Mouse (Mus musculus): ENCODE measurements at regions not wholly inside any gene's neighbourhood (a gene's known extent, or its start where the extent isn't known, plus 50 kb on each side); places are given as distances from the start of the nearest gene placed in this dataset.

DNA sequence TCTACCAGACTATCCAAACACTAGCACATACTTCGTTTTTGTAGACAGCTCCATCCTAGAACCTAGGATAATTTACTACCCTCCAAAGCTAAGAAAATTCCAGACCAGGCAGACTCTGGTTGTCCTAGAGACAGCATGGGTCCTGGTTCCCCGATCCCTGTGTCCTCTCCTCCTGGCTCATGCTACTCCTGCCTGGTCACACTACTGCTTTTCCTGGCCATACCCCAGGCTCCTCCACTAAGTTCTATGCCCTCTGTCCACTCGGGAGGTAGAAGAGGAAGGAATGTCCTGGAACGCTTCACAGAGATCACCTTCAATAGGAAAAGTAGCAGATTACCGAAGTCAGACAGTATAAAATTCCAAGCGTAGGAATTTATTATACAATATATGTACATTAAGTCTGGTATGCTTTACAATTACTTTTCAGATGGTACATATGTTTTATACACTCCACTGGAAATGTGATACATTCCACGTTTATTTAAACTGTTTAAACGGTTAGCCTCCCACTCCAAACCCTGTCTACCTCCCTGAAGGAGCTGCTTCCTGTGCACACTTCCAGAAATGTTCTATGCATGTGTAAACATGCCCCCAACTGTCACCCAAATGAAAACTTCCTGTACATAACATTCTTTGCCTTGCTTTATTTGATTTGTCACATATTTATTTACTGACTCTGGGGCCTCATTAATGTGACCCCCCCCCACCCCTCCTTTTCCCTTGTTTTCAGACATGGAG is 151.6 kb downstream of the Adamts15 start:
- ATAC-seq (ENCODE audit: insufficient number of reproducible peaks, insufficient read depth, low FRiP score, low TSS enrichment, low read depth), result no peak
- H3K9ac ChIP-seq (replicated peaks), result no peak overlapping the region
- H3K27me3 ChIP-seq, result no peaks in the 10 kb centered on the region
- 63% methylated on average over 8 of the region's 8 CpGs for WGBS
- H3K27ac ChIP-seq, result no peak overlapping the region
- H3K4me3 ChIP-seq (replicated peaks), result no peak overlapping the region
- H3K9me3 ChIP-seq, result peaks cover 10% of the 10 kb centered on the region; the same call in 1 of the 2 replicates
- peaks cover 32% of the 10 kb centered on the region for H3K4me1 ChIP-seq (replicated peaks)
- H3K36me3 ChIP-seq, result no peaks in the 10 kb centered on the region
- H3K4me2 ChIP-seq, result no peak overlapping the region

GRCm38 (mm10) chr9:30769435-30769729 is 152.9 kb downstream of the Adamts15 start:
- Histone ChIP-seq H3K4me2 (no peak overlapping the region), H3K27me3 (no peaks in the 10 kb centered on the region), H3K36me3 (no peaks in the 10 kb centered on the region), H3K9me3 (peaks cover 10% of the 10 kb centered on the region; the same call in 1 of the 2 replicates), H3K4me3 (replicated peaks) (no peak overlapping the region), H3K9ac (replicated peaks) (no peak overlapping the region), H3K27ac (peak overlapping the region; percentile 59; the same call in 1 of the 2 replicates), H3K4me1 (replicated peaks) (peaks cover 26% of the 10 kb centered on the region)
- WGBS, result 82% methylated on average over 4 of the region's 4 CpGs
- no peak for ATAC-seq (ENCODE audit: insufficient number of reproducible peaks, insufficient read depth, low FRiP score, low TSS enrichment, low read depth)

- Histone ChIP-seq H3K27me3 (no peaks in the 10 kb centered on the region), H3K4me3 (replicated peaks) (no peak overlapping the region), H3K36me3 (no peaks in the 10 kb centered on the region), H3K4me1 (replicated peaks) (peaks cover 26% of the 10 kb centered on the region), H3K9me3 (peaks cover 9% of the 10 kb centered on the region), H3K27ac (peak overlapping the region; percentile 59; the same call in 1 of the 2 replicates), H3K4me2 (no peak overlapping the region), H3K9ac (replicated peaks) (no peak overlapping the region)
- no peak; the same call in 1 of the 2 replicates for ATAC-seq (ENCODE audit: insufficient number of reproducible peaks, insufficient read depth, low FRiP score, low TSS enrichment, low read depth)
- WGBS, result 41% methylated on average over 7 of the region's 7 CpGs
Measured at GRCm38 (mm10) chr9:30768665-30769434, 153.4 kb downstream of the Adamts15 start.

DNA sequence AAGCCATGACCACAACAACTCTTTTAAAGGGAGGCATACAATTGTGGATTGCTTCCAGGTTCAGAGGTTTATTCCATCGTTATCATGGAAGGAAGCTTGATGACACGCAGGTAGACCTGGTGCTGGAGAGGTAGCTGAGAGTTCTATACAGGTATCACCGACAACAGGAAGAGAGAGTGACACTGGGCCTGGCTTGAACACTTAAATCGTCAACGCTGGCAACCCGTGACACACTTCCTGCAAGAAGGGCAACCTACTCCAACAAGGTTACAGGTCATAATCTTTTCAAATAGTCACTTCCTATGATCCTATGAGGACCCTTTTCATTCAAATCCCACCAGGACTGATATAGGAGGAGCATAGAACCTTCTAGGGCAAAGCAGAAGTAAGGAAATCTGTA is 155.6 kb downstream of the Adamts15 start:
- Histone ChIP-seq H3K36me3 (no peaks in the 10 kb centered on the region), H3K27me3 (no peaks in the 10 kb centered on the region), H3K27ac (no peak overlapping the region), H3K4me1 (replicated peaks) (peaks cover 25% of the 10 kb centered on the region; the same call in 1 of the 2 replicates), H3K9ac (replicated peaks) (no peak overlapping the region), H3K9me3 (no peaks in the 10 kb centered on the region; the same call in 1 of the 2 replicates), H3K4me3 (replicated peaks) (no peak overlapping the region), H3K4me2 (no peak overlapping the region)
- WGBS, result 93% methylated on average over 6 of the region's 6 CpGs
- no peak for ATAC-seq (ENCODE audit: insufficient number of reproducible peaks, insufficient read depth, low FRiP score, low TSS enrichment, low read depth)

GRCm38 (mm10) chr9:30766171-30766570 is 156.1 kb downstream of the Adamts15 start:
- Histone ChIP-seq H3K9ac (replicated peaks) (no peak overlapping the region), H3K36me3 (no peaks in the 10 kb centered on the region), H3K9me3 (no peaks in the 10 kb centered on the region; the same call in 1 of the 2 replicates), H3K27ac (no peak overlapping the region), H3K27me3 (no peaks in the 10 kb centered on the region), H3K4me3 (replicated peaks) (no peak overlapping the region), H3K4me2 (no peak overlapping the region), H3K4me1 (replicated peaks) (peaks cover 24% of the 10 kb centered on the region; the same call in 1 of the 2 replicates)
- ATAC-seq (ENCODE audit: insufficient number of reproducible peaks, insufficient read depth, low FRiP score, low TSS enrichment, low read depth), result no peak
- WGBS, result 79% methylated on average over 3 of the region's 3 CpGs

GRCm38 (mm10) chr9:30765017-30765569 is 157.2 kb downstream of the Adamts15 start:
- H3K9ac ChIP-seq (replicated peaks), result no peak overlapping the region
- no peak for ATAC-seq (ENCODE audit: insufficient number of reproducible peaks, insufficient read depth, low FRiP score, low TSS enrichment, low read depth)
- H3K36me3 ChIP-seq, result no peaks in the 10 kb centered on the region
- WGBS, result 53% methylated on average over 7 of the region's 7 CpGs
- H3K4me3 ChIP-seq (replicated peaks), result no peak overlapping the region
- H3K4me2 ChIP-seq, result no peak overlapping the region
- no peaks in the 10 kb centered on the region; the same call in 1 of the 2 replicates for H3K9me3 ChIP-seq
- no peak overlapping the region for H3K27ac ChIP-seq
- no peaks in the 10 kb centered on the region for H3K27me3 ChIP-seq
- H3K4me1 ChIP-seq (replicated peaks), result peaks cover 14% of the 10 kb centered on the region; the same call in 1 of the 2 replicates

DNA sequence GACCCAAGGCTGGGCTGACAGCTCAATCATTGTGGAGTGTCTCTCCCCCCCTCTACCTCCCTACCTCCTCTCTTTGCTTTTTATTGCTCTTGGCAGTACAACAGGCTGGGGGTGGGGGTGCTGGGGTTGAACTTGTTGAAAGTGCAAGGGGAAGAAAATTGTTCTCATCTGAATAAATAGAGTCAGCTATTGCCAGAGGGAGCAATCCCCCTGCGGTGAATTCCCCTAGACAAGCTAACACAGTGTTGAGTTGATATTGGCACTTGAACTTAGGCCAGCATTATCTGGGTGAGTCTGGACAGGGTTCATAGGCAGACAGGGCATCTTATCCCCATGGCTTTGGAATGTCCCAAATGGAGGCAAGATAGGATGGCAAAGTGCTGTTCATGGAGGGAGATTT is 159.3 kb downstream of the Adamts15 start:
- Histone ChIP-seq H3K9me3 (no peaks in the 10 kb centered on the region; the same call in 1 of the 2 replicates), H3K4me2 (no peak overlapping the region), H3K9ac (replicated peaks) (no peak overlapping the region), H3K4me3 (replicated peaks) (no peak overlapping the region), H3K36me3 (no peaks in the 10 kb centered on the region), H3K27ac (no peak overlapping the region), H3K27me3 (no peaks in the 10 kb centered on the region), H3K4me1 (replicated peaks) (no peaks in the 10 kb centered on the region)
- ATAC-seq (ENCODE audit: insufficient number of reproducible peaks, insufficient read depth, low FRiP score, low TSS enrichment, low read depth), result no peak
- WGBS, result 94% methylated on average over 1 of the region's 1 CpGs

DNA sequence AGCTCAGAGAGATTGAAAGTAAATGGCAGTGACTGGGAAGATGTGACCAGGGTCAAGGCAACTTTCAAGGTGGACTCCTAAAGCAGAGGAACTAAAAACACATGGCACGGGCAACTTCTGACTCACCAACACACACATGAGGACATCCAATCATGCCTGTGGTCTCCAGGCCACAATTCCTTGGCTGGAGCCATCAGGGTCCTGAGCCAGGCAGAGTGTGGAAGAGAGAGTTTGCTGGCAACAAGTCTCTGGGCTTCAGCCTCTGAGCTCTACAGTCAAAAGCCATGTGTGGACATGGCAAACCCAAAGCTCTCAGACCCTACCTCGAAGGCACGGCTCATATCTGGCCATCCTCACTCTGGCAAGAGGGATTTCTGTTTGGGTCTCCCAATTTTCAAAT is 164.1 kb downstream of the Adamts15 start:
- H3K36me3 ChIP-seq, result no peaks in the 10 kb centered on the region
- no peak overlapping the region for H3K4me2 ChIP-seq
- no peaks in the 10 kb centered on the region for H3K9me3 ChIP-seq
- no peaks in the 10 kb centered on the region for H3K4me1 ChIP-seq (replicated peaks)
- H3K27ac ChIP-seq, result no peak overlapping the region
- no peak for ATAC-seq (ENCODE audit: insufficient number of reproducible peaks, insufficient read depth, low FRiP score, low TSS enrichment, low read depth)
- no peaks in the 10 kb centered on the region for H3K27me3 ChIP-seq
- no peak overlapping the region for H3K9ac ChIP-seq (replicated peaks)
- no peak overlapping the region for H3K4me3 ChIP-seq (replicated peaks)
- WGBS, result 95% methylated on average over 3 of the region's 3 CpGs

DNA sequence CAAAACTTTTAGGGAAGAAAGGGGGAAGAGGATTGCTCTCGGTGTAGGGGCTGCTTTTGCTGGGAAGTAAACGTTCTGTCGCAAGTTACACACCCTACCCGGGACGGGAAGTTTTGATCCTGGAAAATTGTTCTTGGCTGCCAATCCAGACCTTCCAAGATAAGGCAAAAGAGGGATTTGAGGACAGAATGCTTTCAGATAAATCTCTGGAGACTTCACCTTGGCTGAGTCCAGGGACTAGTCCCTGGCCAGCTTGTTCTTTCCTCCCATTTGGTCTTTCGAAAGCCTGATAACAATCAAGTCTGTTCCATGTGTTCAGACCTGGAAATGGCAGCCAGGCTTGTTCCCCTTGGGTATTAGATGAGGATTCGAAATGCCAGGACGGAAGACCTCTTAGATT is 164.8 kb downstream of the Adamts15 start:
- Histone ChIP-seq H3K27me3 (no peaks in the 10 kb centered on the region), H3K4me2 (no peak overlapping the region), H3K9ac (replicated peaks) (no peak overlapping the region), H3K4me3 (replicated peaks) (no peak overlapping the region), H3K36me3 (no peaks in the 10 kb centered on the region), H3K4me1 (replicated peaks) (no peaks in the 10 kb centered on the region), H3K27ac (no peak overlapping the region), H3K9me3 (no peaks in the 10 kb centered on the region)
- ATAC-seq (ENCODE audit: insufficient number of reproducible peaks, insufficient read depth, low FRiP score, low TSS enrichment, low read depth), result no peak
- WGBS, result 92% methylated on average over 8 of the region's 8 CpGs

DNA sequence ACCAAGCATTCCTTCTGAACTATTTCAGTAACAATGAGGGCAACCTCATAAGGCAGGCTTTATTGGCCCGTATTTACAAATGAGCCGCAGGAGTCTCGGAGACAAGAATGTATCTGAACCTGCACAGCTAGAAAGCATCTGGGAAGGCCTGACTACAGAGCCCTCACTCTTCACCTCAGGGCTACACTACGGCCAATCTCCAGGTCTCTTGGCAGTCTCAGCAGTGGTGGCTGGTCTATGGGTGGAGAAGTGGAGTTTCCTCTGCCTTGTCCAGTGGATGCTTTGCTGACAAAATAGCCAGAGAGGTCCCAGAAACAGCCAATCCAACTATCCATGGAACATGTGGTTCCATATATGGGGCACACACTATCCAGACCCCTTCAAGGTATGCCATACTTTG is 165.5 kb downstream of the Adamts15 start:
- H3K36me3 ChIP-seq, result no peaks in the 10 kb centered on the region
- no peak overlapping the region for H3K27ac ChIP-seq
- no peak overlapping the region for H3K4me3 ChIP-seq (replicated peaks)
- ATAC-seq (ENCODE audit: insufficient number of reproducible peaks, insufficient read depth, low FRiP score, low TSS enrichment, low read depth), result no peak
- no peak overlapping the region for H3K9ac ChIP-seq (replicated peaks)
- H3K9me3 ChIP-seq, result no peaks in the 10 kb centered on the region
- 81% methylated on average over 4 of the region's 4 CpGs for WGBS
- no peaks in the 10 kb centered on the region for H3K27me3 ChIP-seq
- H3K4me1 ChIP-seq (replicated peaks), result no peaks in the 10 kb centered on the region
- no peak overlapping the region for H3K4me2 ChIP-seq

DNA sequence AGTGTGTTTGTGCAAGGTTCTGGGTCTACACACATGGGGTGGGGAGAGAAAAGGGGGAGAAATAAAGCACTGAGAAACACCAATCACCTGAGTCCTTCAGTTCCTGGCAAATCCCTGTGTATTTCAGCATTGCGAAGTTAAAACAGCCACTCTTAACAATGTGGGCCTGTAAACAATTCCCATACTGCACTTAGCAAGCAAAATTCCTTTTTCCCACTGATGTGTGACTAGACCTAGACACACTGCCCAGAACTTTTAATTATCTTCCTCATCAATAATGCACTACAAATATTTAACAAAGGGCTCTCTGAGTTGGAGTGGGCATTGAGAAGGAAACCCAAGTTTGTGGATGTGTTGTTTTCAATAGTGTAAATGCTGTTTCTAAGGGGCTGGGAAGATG is 166.7 kb downstream of the Adamts15 start:
- Histone ChIP-seq H3K4me3 (replicated peaks) (no peak overlapping the region), H3K4me2 (no peak overlapping the region), H3K9me3 (no peaks in the 10 kb centered on the region), H3K36me3 (no peaks in the 10 kb centered on the region), H3K4me1 (replicated peaks) (no peaks in the 10 kb centered on the region), H3K9ac (replicated peaks) (no peak overlapping the region), H3K27ac (no peak overlapping the region), H3K27me3 (no peaks in the 10 kb centered on the region)
- ATAC-seq (ENCODE audit: insufficient number of reproducible peaks, insufficient read depth, low FRiP score, low TSS enrichment, low read depth), result no peak
- 63% methylated on average over 1 of the region's 1 CpGs for WGBS
